Mouse (Mus musculus) monocyte, adult 5-6 weeks (primary cell): ENCODE results near the gene Dph1. TPM values are rescaled to one million over a fixed set of nuclear protein-coding genes. Genes with fewer than 3 reads are reported as not detected.

ENCODE experiments used
- total RNA-seq: library from RNA; stranded (forward); fragments of 200-1000, 200-491, 200-594 nt; gene quantifications from 3 replicates; pipeline ENCODE4 v1.2.3, GENCODE M21; 2017

Gene Dph1
- total RNA-seq, 1 experiment from 2014 or later = 3.0 TPM

Other genes starting within 250 kb of the Dph1 start
- 0.11 to 0.95 TPM (median 0.78 TPM) in 3 replicates for gene Hic1, start 21.7 kb downstream of the Dph1 start, total RNA-seq
- gene Ovca2, start 12.4 kb downstream of the Dph1 start, total RNA-seq = 8.5 to 15.8 TPM (median 9.5 TPM) in 3 replicates
- 1.5 to 3.6 TPM (median 2.2 TPM) in 3 replicates for gene Rtn4rl1, start 2.5 kb upstream of the Dph1 start, total RNA-seq
- 80.4 to 103 TPM (median 85.0 TPM) in 3 replicates for gene Rpa1, start 157.1 kb upstream of the Dph1 start, total RNA-seq
- 11.4 to 20.4 TPM (median 12.6 TPM) in 3 replicates for gene Smyd4, start 157.2 kb upstream of the Dph1 start, total RNA-seq
- gene Serpinf1, start 231.5 kb upstream of the Dph1 start, total RNA-seq = not detected in 3 replicates
- 0.19 TPM in 1 of 3 replicates, not detected in the others for gene Serpinf2, start 248.3 kb upstream of the Dph1 start, total RNA-seq